Mouse (Mus musculus): Measurements from ENCODE around the gene Fam117b. TPM values are rescaled to one million over a fixed set of nuclear protein-coding genes. Genes with fewer than 3 reads are reported as not detected.

Fam117b gene
- total and polyA plus RNA-seq, 3 experiments: 11.2 to 15.5 TPM; not detected in 1

DNA sequence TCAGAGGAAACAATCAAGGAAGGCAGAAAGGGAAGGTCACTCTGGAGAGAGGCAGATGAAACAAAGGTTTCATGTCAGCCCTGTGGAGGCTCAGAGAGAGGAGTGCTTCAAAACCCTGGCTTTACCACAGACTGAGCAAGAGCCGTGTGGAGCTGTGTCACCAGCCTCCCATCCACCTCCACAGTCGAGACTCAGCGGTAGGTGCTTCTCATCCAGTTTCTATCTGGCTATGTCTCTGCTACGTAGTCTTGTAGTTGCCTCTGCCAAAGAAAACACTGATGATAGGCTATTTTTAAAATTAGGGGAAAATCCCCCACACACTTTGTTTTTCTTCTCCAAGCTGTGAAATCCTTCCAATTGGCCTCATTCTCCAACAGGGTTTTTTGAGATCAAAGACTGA, 25.9 kb upstream of the Fam117b start:
- 0 out of 4 replicates have a peak, but pooled peaks cover 0 to 4% of the 10 kb centered on the region in 2 experiments for H3K4me1 ChIP-seq (ENCODE audit: control insufficient read depth in 1 of 2, insufficient read depth in 2 of 2, low read length in 2 of 2)
- no peaks in the 10 kb centered on the region for H3K36me3 ChIP-seq (ENCODE audit: control insufficient read depth in 1 of 2, insufficient read depth in 2 of 2, low read length in 2 of 2)
- H3K27ac ChIP-seq (ENCODE audit: control insufficient read depth, low read depth, low read length): no peak overlapping the region
- no peak for DNase-seq (ENCODE audit: low read depth, low spot score)
- no peak overlapping the region for H3K9ac ChIP-seq (ENCODE audit: control insufficient read depth, low read depth, low read length, poor library complexity, severe bottlenecking)
- no peaks in the 10 kb centered on the region for H3K79me2 ChIP-seq (ENCODE audit: control insufficient read depth, insufficient read depth, low read length, poor library complexity)
- no peaks in the 10 kb centered on the region for H3K27me3 ChIP-seq (ENCODE audit: control insufficient read depth in 1 of 2, insufficient read depth in 2 of 2, low read length in 2 of 2)
- no peak for TF ChIP-seq JUND (IDR thresholded peaks at IDR 0.05; ENCODE audit: low read depth, low read length)
- no peak for TF ChIP-seq POLR2A (IDR thresholded peaks at IDR 0.05; ENCODE audit: control insufficient read depth in 1 of 2, insufficient read depth in 1 of 2, low read depth in 1 of 2, low read length in 2 of 2, poor library complexity in 1 of 2)
- TF ChIP-seq GABPA (IDR thresholded peaks at IDR 0.05; ENCODE audit: low read depth, low read length): no peak
- TF ChIP-seq MEF2A (IDR thresholded peaks at IDR 0.05; ENCODE audit: extremely low read depth, insufficient replicate concordance, low read depth, low read length, poor library complexity, severe bottlenecking): no peak
- TF ChIP-seq MAX (IDR thresholded peaks at IDR 0.05; ENCODE audit: low read length): no peak
- no peak for TF ChIP-seq SIN3A (IDR thresholded peaks at IDR 0.05; ENCODE audit: low read length)
- TF ChIP-seq EP300 (IDR thresholded peaks at IDR 0.05; ENCODE audit: low read depth in 1 of 2, low read length in 2 of 2): no peak
- TF ChIP-seq RAD21 (IDR thresholded peaks at IDR 0.05; ENCODE audit: low read depth, low read length): no peak
- no peak for TF ChIP-seq BHLHE40 (IDR thresholded peaks at IDR 0.05; ENCODE audit: borderline replicate concordance, low read depth, low read length)
- TF ChIP-seq USF1 (IDR thresholded peaks at IDR 0.05; ENCODE audit: low read depth, low read length): no peak
- TF ChIP-seq CTCF (IDR thresholded peaks at IDR 0.05 in 2 of 3, conservative IDR thresholded peaks at IDR 0.05 in 1 of 3; ENCODE audit: control insufficient read depth in 1 of 3, insufficient read depth in 1 of 3, low read depth in 2 of 3, low read length in 3 of 3, poor library complexity in 1 of 3, severe bottlenecking in 1 of 3): no peak
- no peak for TF ChIP-seq ELF1 (IDR thresholded peaks at IDR 0.05; ENCODE audit: low read depth, low read length)
- TF ChIP-seq USF2 (IDR thresholded peaks at IDR 0.05; ENCODE audit: borderline replicate concordance in 1 of 2, insufficient read depth in 1 of 2, low read depth in 1 of 2, low read length in 2 of 2): no peak
- no peak for TF ChIP-seq RCOR1 (IDR thresholded peaks at IDR 0.05; ENCODE audit: low read depth, low read length)
- no peak for TF ChIP-seq HCFC1 (IDR thresholded peaks at IDR 0.05; ENCODE audit: low read depth, low read length)
- no peak for TF ChIP-seq ZNF384 (IDR thresholded peaks at IDR 0.05; ENCODE audit: low read depth, low read length)
- TF ChIP-seq NELFE (IDR thresholded peaks at IDR 0.05; ENCODE audit: low read depth, low read length): no peak
- TF ChIP-seq TCF12 (IDR thresholded peaks at IDR 0.05; ENCODE audit: low read depth, low read length): no peak
- no peaks in the 10 kb centered on the region for H3K9me3 ChIP-seq (replicated peaks; ENCODE audit: insufficient read depth, low read length)
- no peak overlapping the region for H3K4me3 ChIP-seq (ENCODE audit: control insufficient read depth in 1 of 2, insufficient read depth in 1 of 2, low read depth in 2 of 2, low read length in 2 of 2)

DNA sequence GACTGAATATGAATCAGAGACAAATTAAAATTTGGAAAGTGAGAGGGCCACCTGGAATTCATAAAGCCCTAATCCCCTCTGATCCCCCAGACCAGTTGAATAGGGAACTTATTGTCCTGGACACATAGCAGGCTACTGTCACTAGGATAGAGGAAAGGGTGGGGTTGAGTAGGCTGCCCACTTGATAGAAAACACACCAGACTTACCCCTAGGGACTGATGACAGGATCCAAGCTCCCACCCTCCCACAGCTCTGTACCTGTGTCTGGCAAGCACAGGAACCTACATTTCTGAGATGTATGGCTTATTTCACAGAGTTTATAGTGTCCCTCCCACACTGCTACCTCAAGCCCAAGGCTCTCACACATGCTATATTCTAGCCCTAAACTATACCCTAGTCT, 24.8 kb upstream of the Fam117b start:
- DNase-seq (ENCODE audit: low read depth, low spot score): no peak
- H3K4me1 ChIP-seq (ENCODE audit: control insufficient read depth in 1 of 2, insufficient read depth in 2 of 2, low read length in 2 of 2): peaks cover 0 to 5% of the 10 kb centered on the region in 2 experiments; a peak in 1 of 4 replicates
- no peaks in the 10 kb centered on the region for H3K27me3 ChIP-seq (ENCODE audit: control insufficient read depth in 1 of 2, insufficient read depth in 2 of 2, low read length in 2 of 2)
- H3K27ac ChIP-seq (ENCODE audit: control insufficient read depth, low read depth, low read length): no peak overlapping the region
- H3K79me2 ChIP-seq (ENCODE audit: control insufficient read depth, insufficient read depth, low read length, poor library complexity): no peaks in the 10 kb centered on the region
- TF ChIP-seq MYB (IDR thresholded peaks at IDR 0.05; ENCODE audit: low read depth, low read length): no peak
- no peak for TF ChIP-seq CHD2 (IDR thresholded peaks at IDR 0.05; ENCODE audit: low read length)
- no peaks in the 10 kb centered on the region for H3K36me3 ChIP-seq (ENCODE audit: control insufficient read depth in 1 of 2, insufficient read depth in 2 of 2, low read length in 2 of 2)
- no peak overlapping the region for H3K4me3 ChIP-seq (ENCODE audit: control insufficient read depth in 1 of 2, insufficient read depth in 1 of 2, low read depth in 2 of 2, low read length in 2 of 2)
- no peaks in the 10 kb centered on the region for H3K9me3 ChIP-seq (replicated peaks; ENCODE audit: insufficient read depth, low read length)
- H3K9ac ChIP-seq (ENCODE audit: control insufficient read depth, low read depth, low read length, poor library complexity, severe bottlenecking): no peak overlapping the region
